ENCODE assay signal across 11 mouse cellular contexts in the genomic region with DNA sequence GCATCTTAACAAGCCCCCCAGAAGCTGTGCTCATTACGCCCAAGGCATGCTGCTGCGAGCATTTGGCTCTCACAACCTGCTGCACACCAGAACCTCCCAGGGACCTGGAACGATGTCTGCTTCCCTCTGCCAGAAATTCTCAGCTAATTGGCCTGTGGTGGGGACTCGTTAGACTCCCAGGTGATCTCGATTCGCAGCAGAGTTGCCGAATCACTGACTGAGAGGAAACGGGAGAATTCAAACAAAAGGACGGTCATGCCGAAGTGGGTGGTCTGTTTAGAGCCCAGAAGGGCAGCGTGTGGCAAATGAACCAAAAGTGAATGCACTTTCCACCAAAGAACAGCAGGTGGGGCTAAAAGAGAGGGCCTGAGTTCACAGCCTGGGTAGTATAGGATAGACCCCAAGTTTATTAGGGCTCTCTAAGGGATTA.
DNase-seq lines count a peak whose midpoint lies in the region; ATAC-seq and TF ChIP-seq lines count a peak whose summit lies in the region.
"Had no signal": no experiment of that assay in that cellular context is flagged by ENCODE, and none has a peak within 500 bp of the region (broad histone marks: within the 10 kb centered on the region; RNA-seq: fewer than 3 reads in every experiment).

No protein-coding gene starts in this region.

- H3K36me3 ChIP-seq in E14TG2a.4 (ENCODE audit: insufficient read depth, low read length): no peaks in the 10 kb centered on the region
- H3K36me3 ChIP-seq: heart, embryonic 13.5 days; limb, embryonic 13.5 days; stomach, embryonic 15.5 days had no signal

- intact Hi-C loops in gastrocnemius, adult 2 months (cut with DNase I): no loop called here

- peak; percentile 24; the same call in 1 of the 2 replicates for TF ChIP-seq CTCF in gastrocnemius, adult 2 months (IDR thresholded peaks at IDR 0.05)
- TF ChIP-seq CTCF in E14TG2a.4 (conservative IDR thresholded peaks at IDR 0.05; ENCODE audit: low read length): peak; percentile 54

- no peak for ATAC-seq in activated CD4-positive, CD25-positive, alpha-beta regulatory T cell, adult 4 months

- no peak overlapping the region for H3K4me3 ChIP-seq in gastrocnemius, adult 2 months
- no peak overlapping the region for H3K4me3 ChIP-seq in E14TG2a.4 (replicated peaks; ENCODE audit: low read length)
- H3K4me3 ChIP-seq: heart, embryonic 13.5 days; limb, embryonic 13.5 days; stomach, embryonic 15.5 days had no signal

- H3K9me3 ChIP-seq in E14TG2a.4 (ENCODE audit: low read length): peaks cover 6% of the 10 kb centered on the region
- H3K9me3 ChIP-seq: stomach, embryonic 15.5 days had no signal

- H3K4me1 ChIP-seq in E14TG2a.4 (replicated peaks; ENCODE audit: low read depth, low read length): peaks cover 25% of the 10 kb centered on the region
- H3K4me1 ChIP-seq: heart, embryonic 13.5 days; stomach, embryonic 15.5 days had no signal

- no peak for DNase-seq in gastrocnemius, adult 2 months
- DNase-seq in gastrocnemius, postnatal 4 days (ENCODE audit: low spot score in 2 of 2): no peak
- DNase-seq in cerebellum, postnatal 10 days: peak; percentile 83 to 90
- DNase-seq in layer of hippocampus, postnatal 14 days (ENCODE audit: low spot score in 2 of 2): peak; percentile 39 to 49
- DNase-seq in thymus, postnatal 0 days (ENCODE audit: low spot score): no peak
- no peak for DNase-seq in right cerebral cortex, adult 2 months (ENCODE audit: low spot score in 2 of 2)

- H3K27ac ChIP-seq in gastrocnemius, adult 2 months: no peak overlapping the region
- H3K27ac ChIP-seq: heart, embryonic 13.5 days; limb, embryonic 13.5 days; stomach, embryonic 15.5 days had no signal

- peaks cover 53% of the 10 kb centered on the region for H3K27me3 ChIP-seq in E14TG2a.4 (ENCODE audit: insufficient read depth, low read length)
- H3K27me3 ChIP-seq: limb, embryonic 13.5 days; stomach, embryonic 15.5 days had no signal

Comparison
In these comparisons a context has a peak if more than half of its experiments do, and no peak if none do; other contexts are left out.
1. DNase-seq: peak in cerebellum, postnatal 10 days (2 of 2) and layer of hippocampus, postnatal 14 days (2 of 2); none in gastrocnemius, adult 2 months (single experiment), gastrocnemius, postnatal 4 days (0 of 2), thymus, postnatal 0 days (single experiment) and right cerebral cortex, adult 2 months (0 of 2).